Mouse (Mus musculus): Measurements from ENCODE around the gene Serping1. TPM values are rescaled to one million over a fixed set of nuclear protein-coding genes. Genes with fewer than 3 reads are reported as not detected.
"Not testable (repeated sequence)": the region's sequence is repeated elsewhere in the genome, so short reads cannot be mapped to it uniquely, and the experiment has no call there.

Serping1 gene
- polyA plus RNA-seq, 1 experiment from 2014 or later = 33.1 TPM

DNA sequence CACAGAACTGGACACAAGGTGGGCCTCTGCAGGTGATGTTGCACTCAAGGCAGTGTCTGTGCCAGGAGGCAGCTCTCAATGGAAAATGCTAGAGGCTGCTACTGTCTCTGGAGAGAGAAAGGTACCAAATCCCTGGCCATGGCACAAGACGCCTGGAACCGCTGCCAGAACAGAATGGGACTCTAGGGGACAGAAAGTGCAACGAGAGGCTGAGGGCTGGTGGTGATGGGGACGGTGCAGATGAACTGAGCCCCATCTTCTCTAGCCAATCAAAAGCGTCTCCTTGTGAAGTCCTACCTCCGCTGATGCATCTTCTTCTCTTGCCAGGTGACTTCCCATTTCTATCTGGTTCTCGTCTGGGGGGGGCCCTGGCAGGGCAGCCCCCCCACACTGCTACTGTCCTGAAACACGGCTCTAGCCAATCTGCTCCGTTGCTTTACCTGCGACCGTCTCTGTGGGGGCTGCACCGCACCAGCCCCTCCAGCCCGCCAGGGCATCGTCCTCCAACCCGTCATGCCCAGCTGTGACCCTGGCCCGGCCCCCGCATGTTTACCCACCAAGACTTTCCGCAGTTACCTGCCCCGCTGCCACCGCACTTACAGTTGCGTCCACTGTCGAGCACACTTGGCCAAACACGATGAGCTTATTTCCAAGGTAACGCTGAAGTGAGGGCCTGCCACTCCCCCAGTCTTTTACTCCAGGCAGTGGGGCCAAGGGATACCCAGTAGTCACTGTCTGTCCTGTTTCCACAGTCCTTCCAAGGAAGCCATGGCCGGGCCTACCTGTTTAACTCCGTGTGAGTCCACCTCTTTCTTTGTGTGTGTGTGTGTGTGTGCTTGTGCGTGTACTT lies 38.7 kb downstream of the Serping1 start:
- peaks cover 85% of the 10 kb centered on the region for H3K4me1 ChIP-seq
- no peaks in the 10 kb centered on the region for H3K27me3 ChIP-seq (replicated peaks)
- 6% methylated on average over 27 of the region's 27 CpGs for WGBS
- no peak overlapping the region for H3K27ac ChIP-seq (replicated peaks)
- ATAC-seq (ENCODE audit: low FRiP score) = no peak
- H3K36me3 ChIP-seq = no peaks in the 10 kb centered on the region
- H3K4me3 ChIP-seq (replicated peaks) = peak overlapping the region; percentile 62
- peak overlapping the region; percentile 79 for H3K4me2 ChIP-seq
- no peaks in the 10 kb centered on the region for H3K9me3 ChIP-seq (replicated peaks)
- peak overlapping the region; percentile 18; the same call in 1 of the 2 replicates for H3K9ac ChIP-seq (replicated peaks)

DNA sequence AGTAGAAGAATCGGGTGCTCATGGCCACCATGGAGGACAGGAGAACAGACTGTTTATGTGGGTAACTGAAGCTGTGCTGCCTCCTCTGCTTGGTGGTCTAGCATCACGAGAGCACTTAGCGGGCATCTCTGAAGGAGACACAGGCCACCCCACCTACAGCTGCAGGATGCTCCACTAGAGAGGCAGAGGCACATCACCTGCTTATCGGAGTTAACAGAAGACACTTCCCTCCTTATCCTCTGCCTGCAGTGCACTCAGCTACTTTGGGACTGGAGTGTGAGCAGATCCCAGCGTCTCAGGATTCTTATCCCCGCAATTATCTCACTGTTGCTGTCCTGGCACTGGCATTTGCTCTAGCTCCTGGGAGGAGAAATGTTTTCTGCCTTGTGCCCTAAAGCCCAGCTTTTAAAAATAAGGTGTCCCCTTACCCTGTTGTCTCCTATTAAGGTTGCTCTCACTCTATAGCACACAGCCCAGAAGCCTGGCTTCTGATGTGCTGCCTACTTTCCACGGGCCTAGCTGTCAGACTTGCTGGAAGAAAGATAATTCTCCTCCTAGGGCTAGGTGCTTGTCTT lies 39.8 kb downstream of the Serping1 start:
- no peak for ATAC-seq (ENCODE audit: low FRiP score)
- Histone ChIP-seq H3K36me3 (no peaks in the 10 kb centered on the region), H3K4me1 (peaks cover 74% of the 10 kb centered on the region), H3K4me2 (peak overlapping the region; percentile 79), H3K9me3 (replicated peaks) (no peaks in the 10 kb centered on the region), H3K4me3 (replicated peaks) (peak overlapping the region; percentile 62), H3K27ac (replicated peaks) (peak overlapping the region; percentile 88), H3K9ac (replicated peaks) (peak overlapping the region; percentile 71), H3K27me3 (replicated peaks) (no peaks in the 10 kb centered on the region)
- WGBS = 19% methylated on average over 7 of the region's 7 CpGs

DNA sequence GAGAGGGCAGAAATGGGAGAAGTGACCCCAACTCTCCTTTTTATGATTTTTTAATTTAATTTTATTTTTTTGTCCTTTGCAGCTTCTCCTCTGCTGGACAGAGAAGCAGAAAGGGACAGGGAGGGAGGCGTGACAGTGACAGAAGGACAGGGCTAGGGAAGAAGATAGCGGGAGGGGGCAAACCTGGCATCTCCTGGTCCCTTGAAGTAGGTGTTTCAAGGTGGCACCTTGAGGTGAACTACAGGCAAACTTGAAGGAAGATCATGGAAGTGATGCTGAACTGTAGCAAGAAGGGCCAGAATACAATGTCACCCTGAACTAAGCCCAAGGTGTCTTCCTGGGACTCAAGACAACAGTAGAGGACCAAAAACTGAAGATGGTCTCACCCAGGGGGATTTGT lies 40.3 kb downstream of the Serping1 start:
- peak overlapping the region; percentile 62 for H3K4me3 ChIP-seq (replicated peaks)

DNA sequence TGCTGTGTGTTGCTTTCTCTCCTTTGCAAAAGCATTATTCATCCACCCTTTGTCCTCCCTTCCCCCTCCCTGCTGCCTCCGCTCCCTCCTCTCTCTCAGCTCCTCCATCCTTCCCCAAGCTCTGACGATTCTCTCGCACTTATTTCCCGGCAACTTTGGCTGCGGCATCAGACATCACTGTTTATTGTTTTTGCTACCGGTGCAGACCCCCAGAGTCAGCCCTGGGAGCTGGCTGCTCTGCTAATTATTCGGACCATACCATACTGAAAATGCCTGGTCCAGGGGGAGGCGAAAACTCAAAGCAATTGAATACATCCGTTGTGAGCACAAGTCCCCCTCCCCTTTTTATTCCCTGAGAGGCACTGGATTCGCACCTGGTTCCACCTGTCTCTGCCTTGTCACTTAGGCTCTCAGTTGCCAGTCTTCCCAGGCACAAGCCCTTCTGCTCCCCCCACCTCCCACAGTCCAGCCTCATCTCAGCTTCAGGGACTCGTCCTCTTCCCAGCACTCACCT lies 40.8 kb downstream of the Serping1 start:
- peak overlapping the region; percentile 71 for H3K9ac ChIP-seq (replicated peaks)
- H3K4me2 ChIP-seq = peak overlapping the region; percentile 79
- H3K27me3 ChIP-seq (replicated peaks) = no peaks in the 10 kb centered on the region
- H3K36me3 ChIP-seq = no peaks in the 10 kb centered on the region
- no peaks in the 10 kb centered on the region for H3K9me3 ChIP-seq (replicated peaks)
- peaks cover 64% of the 10 kb centered on the region for H3K4me1 ChIP-seq
- peak; percentile 71 for ATAC-seq (ENCODE audit: low FRiP score)
- H3K27ac ChIP-seq (replicated peaks) = peak overlapping the region; percentile 88
- H3K4me3 ChIP-seq (replicated peaks) = peak overlapping the region; percentile 62
- 0% methylated on average over 11 of the region's 11 CpGs for WGBS

More for the DNA sequence above, 40.3 kb downstream of the Serping1 start:
- 4% methylated on average over 2 of the region's 2 CpGs for WGBS
- H3K4me2 ChIP-seq = peak overlapping the region; percentile 79
- ATAC-seq (ENCODE audit: low FRiP score) = no peak
- no peaks in the 10 kb centered on the region for H3K36me3 ChIP-seq
- peak overlapping the region; percentile 88 for H3K27ac ChIP-seq (replicated peaks)
- peak overlapping the region; percentile 71 for H3K9ac ChIP-seq (replicated peaks)
- H3K27me3 ChIP-seq (replicated peaks) = no peaks in the 10 kb centered on the region
- H3K4me1 ChIP-seq = peaks cover 69% of the 10 kb centered on the region
- no peaks in the 10 kb centered on the region for H3K9me3 ChIP-seq (replicated peaks)

- ATAC-seq (ENCODE audit: low FRiP score) = peak; percentile 85
- 3% methylated on average over 8 of the region's 8 CpGs for WGBS
- H3K9me3 ChIP-seq (replicated peaks) = no peaks in the 10 kb centered on the region
- H3K27me3 ChIP-seq (replicated peaks) = no peaks in the 10 kb centered on the region
- peaks cover 57% of the 10 kb centered on the region for H3K4me1 ChIP-seq
- H3K36me3 ChIP-seq = no peaks in the 10 kb centered on the region
- peak within 1 kb of the TSS; percentile 62 for H3K4me3 ChIP-seq (replicated peaks)
- H3K4me2 ChIP-seq = peak within 1 kb of the TSS; percentile 79
- peak within 1 kb of the TSS; percentile 88 for H3K27ac ChIP-seq (replicated peaks)
- H3K9ac ChIP-seq (replicated peaks) = peak within 1 kb of the TSS; percentile 71
Measured at GRCm38 (mm10) chr2:84733579-84734300, 41.5 kb downstream of the Serping1 start, which contains the start of gene Ypel4. TSS of gene Ypel4 (plus strand) at chr2:84734058.

- Histone ChIP-seq H3K4me1 (peaks cover 45% of the 10 kb centered on the region), H3K9me3 (replicated peaks) (no peaks in the 10 kb centered on the region), H3K9ac (replicated peaks) (no peak overlapping the region), H3K36me3 (no peaks in the 10 kb centered on the region), H3K4me2 (no peak overlapping the region), H3K27me3 (replicated peaks) (no peaks in the 10 kb centered on the region), H3K4me3 (replicated peaks) (no peak overlapping the region), H3K27ac (replicated peaks) (no peak overlapping the region)
- ATAC-seq (ENCODE audit: low FRiP score) = no peak
- 84% methylated on average over 1 of the region's 1 CpGs for WGBS
Measured at GRCm38 (mm10) chr2:84732394-84732793, 42.9 kb downstream of the Serping1 start.

GRCm38 (mm10) chr2:84731206-84731605 lies 44.0 kb downstream of the Serping1 start:
- ATAC-seq (ENCODE audit: low FRiP score) = no peak
- Histone ChIP-seq H3K27ac (replicated peaks) (no peak overlapping the region), H3K4me3 (replicated peaks) (no peak overlapping the region), H3K4me2 (no peak overlapping the region), H3K9ac (replicated peaks) (no peak overlapping the region), H3K27me3 (replicated peaks) (no peaks in the 10 kb centered on the region), H3K9me3 (replicated peaks) (no peaks in the 10 kb centered on the region), H3K4me1 (peaks cover 39% of the 10 kb centered on the region), H3K36me3 (no peaks in the 10 kb centered on the region)
- WGBS = 84% methylated on average over 3 of the region's 3 CpGs

- H3K9ac ChIP-seq (replicated peaks); ATAC-seq (ENCODE audit: low FRiP score); H3K27ac ChIP-seq (replicated peaks); H3K4me3 ChIP-seq (replicated peaks); H3K27me3 ChIP-seq (replicated peaks); H3K4me2 ChIP-seq; H3K9me3 ChIP-seq (replicated peaks): not testable (repeated sequence)
- Histone ChIP-seq H3K36me3 (peaks cover 15% of the 10 kb centered on the region), H3K4me1 (peaks cover 26% of the 10 kb centered on the region)
- WGBS = 87% methylated on average over 5 of the region's 5 CpGs
Measured at GRCm38 (mm10) chr2:84728191-84728590, 47.1 kb downstream of the Serping1 start.

- WGBS = under 1% methylated on average over 39 of the region's 39 CpGs
Measured at GRCm38 (mm10) chr2:84727172-84727858, 47.9 kb downstream of the Serping1 start, which contains the start of gene Clp1. TSS of gene Clp1 (minus strand) at chr2:84727350.

GRCm38 (mm10) chr2:84726716-84727115 lies 48.5 kb downstream of the Serping1 start:
- H3K4me2 ChIP-seq = peak overlapping the region; percentile 82
- peak overlapping the region; percentile 61 for H3K9ac ChIP-seq (replicated peaks)
- H3K27me3 ChIP-seq (replicated peaks) = no peaks in the 10 kb centered on the region
- peaks cover 24% of the 10 kb centered on the region for H3K4me1 ChIP-seq
- 4% methylated on average over 9 of the region's 9 CpGs for WGBS
- H3K9me3 ChIP-seq (replicated peaks) = no peaks in the 10 kb centered on the region
- ATAC-seq (ENCODE audit: low FRiP score) = peak; percentile 0; the same call in 1 of the 2 replicates
- peak overlapping the region; percentile 61 for H3K4me3 ChIP-seq (replicated peaks)
- H3K27ac ChIP-seq (replicated peaks) = peak overlapping the region; percentile 64; the same call in 1 of the 2 replicates
- H3K36me3 ChIP-seq = peaks cover 18% of the 10 kb centered on the region

More at GRCm38 (mm10) chr2:84727172-84727858, 47.9 kb downstream of the Serping1 start, which contains the start of gene Clp1:
- Histone ChIP-seq H3K4me3 (replicated peaks) (peak within 1 kb of the TSS; percentile 61), H3K9ac (replicated peaks) (peak within 1 kb of the TSS; percentile 61), H3K36me3 (peaks cover 17% of the 10 kb centered on the region), H3K27ac (replicated peaks) (peak within 1 kb of the TSS; percentile 88), H3K4me2 (peak within 1 kb of the TSS; percentile 82), H3K9me3 (replicated peaks) (no peaks in the 10 kb centered on the region), H3K27me3 (replicated peaks) (no peaks in the 10 kb centered on the region), H3K4me1 (peaks cover 24% of the 10 kb centered on the region)
- peak; percentile 95 for ATAC-seq (ENCODE audit: low FRiP score)

DNA sequence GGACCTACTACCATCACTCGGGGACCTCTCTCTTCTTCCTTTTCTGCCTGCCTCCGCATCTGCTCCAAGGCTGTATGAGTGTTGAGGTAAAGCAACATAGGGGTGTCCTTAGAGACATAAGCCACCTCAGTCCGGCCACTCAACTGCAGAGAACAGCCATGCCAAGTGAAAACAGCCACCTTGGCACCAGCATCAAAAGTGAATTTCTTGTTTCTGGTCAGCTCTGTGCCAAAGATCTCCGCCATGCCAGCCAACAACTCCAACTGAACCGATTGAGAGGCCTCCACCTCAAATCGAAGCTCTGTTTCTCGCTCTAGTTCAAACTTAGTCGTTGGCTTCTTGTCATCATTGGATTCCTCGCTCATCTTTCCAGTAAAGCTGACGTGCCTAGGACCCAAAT lies 49.5 kb downstream of the Serping1 start:
- ATAC-seq (ENCODE audit: low FRiP score) = no peak
- peak overlapping the region; percentile 82 for H3K4me2 ChIP-seq
- peaks cover 22% of the 10 kb centered on the region for H3K36me3 ChIP-seq

More for the DNA sequence above, 49.5 kb downstream of the Serping1 start:
- Histone ChIP-seq H3K9me3 (replicated peaks) (no peaks in the 10 kb centered on the region), H3K4me1 (peaks cover 29% of the 10 kb centered on the region), H3K4me3 (replicated peaks) (peak overlapping the region; percentile 61; the same call in 1 of the 2 replicates), H3K27me3 (replicated peaks) (no peaks in the 10 kb centered on the region), H3K27ac (replicated peaks) (no peak overlapping the region), H3K9ac (replicated peaks) (no peak overlapping the region)
- WGBS = 97% methylated on average over 10 of the region's 10 CpGs

Measured in neural tube, embryonic 15.5 days (tissue).